Mouse (Mus musculus) left cerebral cortex, postnatal 10 days (tissue): ENCODE results near the gene Stx18. TPM values are rescaled to one million over a fixed set of nuclear protein-coding genes. Genes with fewer than 3 reads are reported as not detected.

Source experiments
- DNase-seq, 2 experiments: peaks; one replicate each; pipeline ENCODE4 v3.0.0; 2021 to 2022; ENCODE audit warnings: low spot score in 2 of 2, mixed read lengths in 1 of 2; ENCODE audit errors: extremely low spot score in 1 of 2
- intact Hi-C: fragments of 180-260 bp; cut with DNase I; formaldehyde crosslinking; loops from one replicate; pipeline ENCODE4 v1.15.1; 2025
- total RNA-seq, 2 experiments: library from RNA; stranded (reverse); gene quantifications; 2 replicates each; pipeline ENCODE4 v1.2.3; 2021

The Stx18 gene
- total RNA-seq, 2 experiments from 2014 or later = 33.8 to 38.7 TPM

- no peak for DNase-seq
- intact Hi-C loops = no loop called here
Observed at GRCm38 (mm10) chr5:38173766-38174165, 135.2 kb downstream of the Stx18 start.

- no peak for DNase-seq
- intact Hi-C loops = no loop called here
Observed at GRCm38 (mm10) chr5:38174256-38174912, 135.8 kb downstream of the Stx18 start.

GRCm38 (mm10) chr5:38184688-38185285 is 146.2 kb downstream of the Stx18 start:
- intact Hi-C loops = no loop called here
- DNase-seq = no peak

GRCm38 (mm10) chr5:38187006-38187405 is 148.5 kb downstream of the Stx18 start:
- intact Hi-C loops = no loop called here
- no peak for DNase-seq

Other genes with a start within 250 kb of the Stx18 start
- gene Msx1, start 214.2 kb upstream of the Stx18 start, total RNA-seq = 1 to 10 TPM; 2.6 to 3.4 TPM
- gene Nsg1, start 121.2 kb downstream of the Stx18 start, total RNA-seq = 100 to 1,000 TPM; 793 to 891 TPM
- 10 to 100 TPM; 14.2 to 18.1 TPM for gene Zbtb49, start 181.7 kb downstream of the Stx18 start, total RNA-seq
- 10 to 100 TPM; 12.0 to 12.9 TPM for gene Lyar, start 181.7 kb downstream of the Stx18 start, total RNA-seq
- gene Tmem128, start 221.4 kb downstream of the Stx18 start, total RNA-seq = 10 to 100 TPM; 39.1 to 40.4 TPM
- gene Otop1, start 237.2 kb downstream of the Stx18 start, total RNA-seq = not detected